Mouse (Mus musculus): ENCODE data around the gene Olfr557.

Gene Olfr557
- long read RNA-seq, experiment 1 = 0 reads
- long read RNA-seq, experiment 2 = 0 reads

- intact Hi-C loops (cut with DNase I) = loop anchor here (5.0 kb wide), 1 partner anchor 222 kb away; the partner anchor contains the start of gene Olfr571
Observed at GRCm38 (mm10) chr7:102695358-102696125, at the start of gene Olfr557. Olfr557 (plus strand) TSS chr7:102695910.

GRCm38 (mm10) chr7:102658523-102658922 lies 37.2 kb upstream of the Olfr557 start, which contains the start of gene Olfr555:
Olfr555 (plus strand) TSS chr7:102658823.
- intact Hi-C loops (cut with DNase I) = no loop called here

GRCm38 (mm10) chr7:102664599-102664998 lies 31.1 kb upstream of the Olfr557 start, which contains the start of gene Olfr556:
Olfr556 (plus strand) TSS chr7:102664899.
- intact Hi-C loops (cut with DNase I) = no loop called here

- intact Hi-C loops (cut with DNase I) = loop anchor here (5.0 kb wide), 1 partner anchor 252 kb away; the partner anchor contains the start of gene Olfr571
Observed at GRCm38 (mm10) chr7:102665378-102665777, 30.3 kb upstream of the Olfr557 start.

GRCm38 (mm10) chr7:102676225-102676624 lies 19.5 kb upstream of the Olfr557 start:
- intact Hi-C loops (cut with DNase I) = no loop called here

GRCm38 (mm10) chr7:102681916-102682315 lies 13.8 kb upstream of the Olfr557 start:
- intact Hi-C loops (cut with DNase I) = no loop called here

- intact Hi-C loops (cut with DNase I) = no loop called here
Observed at GRCm38 (mm10) chr7:102686944-102687501, 8.7 kb upstream of the Olfr557 start, which contains the start of gene Trim68. Trim68 (minus strand) TSS chr7:102687327.

- intact Hi-C loops (cut with DNase I) = loop anchor here (5.0 kb wide), 1 partner anchor 219 kb away; the partner anchor contains the start of gene Olfr571
Observed at GRCm38 (mm10) chr7:102698461-102698860, 2.8 kb downstream of the Olfr557 start.

- intact Hi-C loops (cut with DNase I) = no loop called here
Observed at GRCm38 (mm10) chr7:102701915-102702314, 6.2 kb downstream of the Olfr557 start, which contains the start of gene Olfr558. Olfr558 (plus strand) TSS chr7:102702215.

- intact Hi-C loops (cut with DNase I) = no loop called here
Observed at GRCm38 (mm10) chr7:102718970-102719369, 23.3 kb downstream of the Olfr557 start, which contains the start of gene Olfr33. Olfr33 (minus strand) TSS chr7:102719070.

- intact Hi-C loops (cut with DNase I) = no loop called here
Observed at GRCm38 (mm10) chr7:102727391-102727790, 31.7 kb downstream of the Olfr557 start, which contains the start of gene Olfr559. Olfr559 (minus strand) TSS chr7:102727491.

- intact Hi-C loops (cut with DNase I) = no loop called here
Observed at GRCm38 (mm10) chr7:102733793-102734192, 38.1 kb downstream of the Olfr557 start.

- intact Hi-C loops (cut with DNase I) = no loop called here
Observed at GRCm38 (mm10) chr7:102737705-102738104, 42.0 kb downstream of the Olfr557 start.
